Mouse (Mus musculus): ENCODE measurements around the gene Mafg. TPM values are rescaled to one million over a fixed set of nuclear protein-coding genes. Genes with fewer than 3 reads are reported as not detected.

Gene Mafg
- total and polyA plus RNA-seq, 3 experiments, result 17.0 to 63.7 (median 29.3) TPM

GRCm38 (mm10) chr11:120630401-120630871, 3.0 kb downstream of the Mafg start:
- 0 out of 2 replicates have a peak, but pooled peaks have one; percentile 33 for TF ChIP-seq UBTF (IDR thresholded peaks at IDR 0.05; ENCODE audit: low read depth, low read length)
- no peak for TF ChIP-seq BHLHE40 (IDR thresholded peaks at IDR 0.05; ENCODE audit: low read depth, low read length)
- TF ChIP-seq SIN3A (IDR thresholded peaks at IDR 0.05; ENCODE audit: low read length), result 0 out of 2 replicates have a peak, but pooled peaks have one; percentile 10
- dilution Hi-C loops (cut with MboI; ENCODE audit: extremely low pct_ligation_motif_present, extremely low pct_unique_long_range_greater_than_20kb, low sequenced_read_pairs) (no loop called here), in situ Hi-C loops (cut with MboI; ENCODE audit: low pct_ligation_motif_present, low pct_unique_long_range_greater_than_20kb, low sequenced_read_pairs) (no loop called here)
- Histone ChIP-seq H3K27ac (ENCODE audit: insufficient read depth, low read depth) (peak overlapping the region; percentile 74), H3K4me3 (replicated peaks in 1 of 3; ENCODE audit: low read depth in 2 of 3, low read length in 2 of 3, poor library complexity in 1 of 3) (peak overlapping the region; percentile 12 to 83 (median 74)), H3K4me1 (ENCODE audit: control insufficient read depth in 1 of 2, insufficient read depth in 2 of 2) (peaks cover 38 to 69% of the 10 kb centered on the region in 2 experiments), H3K27me3 (replicated peaks) (no peaks in the 10 kb centered on the region), H3K9me3 (replicated peaks; ENCODE audit: low read length) (no peaks in the 10 kb centered on the region), H3K9ac (ENCODE audit: insufficient read depth, low read depth) (peak overlapping the region; percentile 96), H3K4me2 (ENCODE audit: insufficient read depth, low read depth, poor library complexity, severe bottlenecking) (peak overlapping the region; percentile 87), H3K79me2 (replicated peaks; ENCODE audit: control insufficient read depth, extremely low read depth, insufficient read depth, poor library complexity, severe bottlenecking) (peaks cover 39% of the 10 kb centered on the region), H3K36me3 (replicated peaks in 1 of 2; ENCODE audit: control insufficient read depth in 1 of 2, insufficient read depth in 1 of 2, low read length in 1 of 2) (peaks cover 22 to 32% of the 10 kb centered on the region in 2 experiments)
- no peak for DNase-seq (ENCODE audit: extremely low read depth)

- Histone ChIP-seq H3K27ac (ENCODE audit: insufficient read depth, low read depth) (peak overlapping the region; percentile 74), H3K9me3 (replicated peaks; ENCODE audit: low read length) (no peaks in the 10 kb centered on the region), H3K27me3 (replicated peaks) (no peaks in the 10 kb centered on the region), H3K4me3 (replicated peaks in 1 of 3; ENCODE audit: low read depth in 2 of 3, low read length in 2 of 3, poor library complexity in 1 of 3) (peak overlapping the region; percentile 12 to 74 (median 20)), H3K9ac (ENCODE audit: insufficient read depth, low read depth) (peak overlapping the region; percentile 96), H3K4me2 (ENCODE audit: insufficient read depth, low read depth, poor library complexity, severe bottlenecking) (peak overlapping the region; percentile 87), H3K36me3 (replicated peaks in 1 of 2; ENCODE audit: control insufficient read depth in 1 of 2, insufficient read depth in 1 of 2, low read length in 1 of 2) (peaks cover 22 to 34% of the 10 kb centered on the region in 2 experiments), H3K4me1 (ENCODE audit: control insufficient read depth in 1 of 2, insufficient read depth in 2 of 2) (peaks cover 42 to 73% of the 10 kb centered on the region in 2 experiments), H3K79me2 (replicated peaks; ENCODE audit: control insufficient read depth, extremely low read depth, insufficient read depth, poor library complexity, severe bottlenecking) (peaks cover 39% of the 10 kb centered on the region)
- in situ Hi-C loops (cut with MboI; ENCODE audit: low pct_ligation_motif_present, low pct_unique_long_range_greater_than_20kb, low sequenced_read_pairs), result loop anchor here (10.0 kb wide), 1 partner anchor 55 kb away; no protein-coding TSS in a partner anchor
- DNase-seq (ENCODE audit: extremely low read depth), result no peak
- dilution Hi-C loops (cut with MboI; ENCODE audit: extremely low pct_ligation_motif_present, extremely low pct_unique_long_range_greater_than_20kb, low sequenced_read_pairs), result no loop called here
- TF ChIP-seq USF1 (IDR thresholded peaks at IDR 0.05; ENCODE audit: low read depth, low read length), result no peak
- TF ChIP-seq CHD1 (IDR thresholded peaks at IDR 0.05; ENCODE audit: low read depth, low read length), result no peak
- no peak for TF ChIP-seq NRF1 (IDR thresholded peaks at IDR 0.05; ENCODE audit: low read depth, low read length)
- TF ChIP-seq BHLHE40 (IDR thresholded peaks at IDR 0.05; ENCODE audit: low read depth, low read length), result 0 out of 2 replicates have a peak, but pooled peaks have one; percentile 16
- TF ChIP-seq SMC3 (IDR thresholded peaks at IDR 0.05; ENCODE audit: low read depth, low read length), result no peak
- TF ChIP-seq E2F4 (IDR thresholded peaks at IDR 0.05; ENCODE audit: insufficient replicate concordance, low read depth, low read length), result no peak
- peak; percentile 35; the same call in 1 of the 2 replicates for TF ChIP-seq SIN3A (IDR thresholded peaks at IDR 0.05; ENCODE audit: low read length)
- TF ChIP-seq NELFE (IDR thresholded peaks at IDR 0.05; ENCODE audit: low read depth, low read length), result no peak
- TF ChIP-seq MXI1 (IDR thresholded peaks at IDR 0.05; ENCODE audit: low read depth, low read length), result 0 out of 2 replicates have a peak, but pooled peaks have one; percentile 20
- TF ChIP-seq MAFK (IDR thresholded peaks at IDR 0.05; ENCODE audit: insufficient replicate concordance, low read length), result peak; percentile 98
- TF ChIP-seq EP300 (IDR thresholded peaks at IDR 0.05; ENCODE audit: low read length), result no peak
- TF ChIP-seq MAZ (IDR thresholded peaks at IDR 0.05; ENCODE audit: low read depth, low read length), result no peak
- no peak for TF ChIP-seq ETS1 (conservative IDR thresholded peaks at IDR 0.05; ENCODE audit: low read depth, low read length)
- TF ChIP-seq UBTF (IDR thresholded peaks at IDR 0.05; ENCODE audit: low read depth, low read length), result no peak
- TF ChIP-seq MAX (IDR thresholded peaks at IDR 0.05; ENCODE audit: low read length), result no peak
- no peak for TF ChIP-seq TBP (conservative IDR thresholded peaks at IDR 0.05; ENCODE audit: low read depth, low read length)
- TF ChIP-seq POLR2AphosphoS2 (IDR thresholded peaks at IDR 0.05; ENCODE audit: low read depth, low read length), result no peak
- no peak for TF ChIP-seq RAD21 (IDR thresholded peaks at IDR 0.05; ENCODE audit: low read depth, low read length)
- no peak for TF ChIP-seq IRF4 (IDR thresholded peaks at IDR 0.05; ENCODE audit: low read depth, low read length)
- TF ChIP-seq USF2 (conservative IDR thresholded peaks at IDR 0.05; ENCODE audit: low read depth, low read length), result no peak
- no peak for TF ChIP-seq JUN (IDR thresholded peaks at IDR 0.05; ENCODE audit: insufficient read depth, low read depth, low read length)
- TF ChIP-seq POLR2A (IDR thresholded peaks at IDR 0.05; ENCODE audit: low read depth, low read length), result no peak
- TF ChIP-seq CTCF (conservative IDR thresholded peaks at IDR 0.05 in 1 of 2, IDR thresholded peaks at IDR 0.05 in 1 of 2; ENCODE audit: low read depth in 2 of 2, low read length in 2 of 2), result no peak
- TF ChIP-seq ZNF384 (IDR thresholded peaks at IDR 0.05; ENCODE audit: low read depth, low read length), result no peak
- 0 out of 2 replicates have a peak, but pooled peaks have one; percentile 14 for TF ChIP-seq ELF1 (IDR thresholded peaks at IDR 0.05; ENCODE audit: low read depth, low read length)
- TF ChIP-seq PAX5 (IDR thresholded peaks at IDR 0.05; ENCODE audit: low read length), result no peak
- no peak for TF ChIP-seq GABPA (IDR thresholded peaks at IDR 0.05; ENCODE audit: insufficient replicate concordance, low read depth, low read length)
These were observed 3.5 kb downstream of the Mafg start for GRCm38 (mm10) chr11:120629911-120630310.

All from CH12.LX (cell line).